Comparison of ENCODE assay signal across 19 mouse cellular contexts in the genomic region with DNA sequence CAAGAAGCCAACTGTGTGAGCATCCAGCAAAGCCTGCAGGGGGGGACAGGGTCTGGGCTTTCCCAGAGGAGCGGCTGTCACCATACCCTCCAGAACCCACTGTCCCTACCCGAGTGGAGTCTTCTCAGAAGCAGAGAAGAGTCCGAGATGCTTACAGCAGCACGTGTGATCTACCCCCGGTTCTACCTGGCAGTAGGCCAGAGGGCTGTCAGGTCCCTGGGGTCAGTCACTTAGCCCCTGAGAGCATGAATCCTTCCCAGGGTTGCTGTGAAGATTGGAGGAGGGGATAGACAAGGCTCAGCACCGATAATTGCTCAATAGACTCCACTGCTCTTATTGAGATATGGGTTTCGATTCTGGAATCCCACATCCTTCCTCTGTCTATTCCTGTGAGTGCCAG.
"Had no signal": no experiment of that assay in that cellular context is flagged by ENCODE, and none has a peak within 500 bp of the region (broad histone marks: within the 10 kb centered on the region; RNA-seq: fewer than 3 reads in every experiment).

No protein-coding gene starts in this region.

- DNase-seq: gastrocnemius, adult 2 months; gastrocnemius, postnatal 10 days; gastrocnemius, postnatal 25 days; heart, adult 18-20 months; heart, postnatal 10 days; heart, postnatal 4 days; liver; liver, embryonic 13.5 days had no signal

- H3K4me3 ChIP-seq: gastrocnemius, adult 2 months; heart, embryonic 10.5 days; heart, embryonic 12.5 days; hindbrain, embryonic 10.5 days; hindbrain, embryonic 12.5 days; intestine, embryonic 15.5 days; layer of hippocampus, adult 2 months; left cerebral cortex, adult 2 months; limb, embryonic 10.5 days; limb, embryonic 12.5 days; liver, embryonic 13.5 days; liver, embryonic 15.5 days had no signal

- H3K27ac ChIP-seq: gastrocnemius, adult 2 months; heart, embryonic 10.5 days; hindbrain, embryonic 10.5 days; hindbrain, embryonic 12.5 days; hindbrain, embryonic 14.5 days; intestine, embryonic 15.5 days; layer of hippocampus, adult 2 months; left cerebral cortex, adult 2 months; limb, embryonic 10.5 days; limb, embryonic 12.5 days; liver, embryonic 13.5 days; liver, embryonic 15.5 days had no signal

- H3K4me1 ChIP-seq: heart, embryonic 12.5 days; liver, embryonic 13.5 days; liver, embryonic 15.5 days had no signal

- H3K27me3 ChIP-seq: hindbrain, embryonic 12.5 days; intestine, embryonic 15.5 days; liver, embryonic 15.5 days had no signal
